Mouse (Mus musculus) G1E (cell line): ENCODE results near the gene Taf9.

Source experiments
- CTCF ChIP-seq: IDR thresholded peaks from 2 replicates; pipeline ENCODE4 v1.5.1; 2012; ENCODE audit warnings: low read depth, low read length, inconsistent platforms, mixed read lengths
- GATA2 ChIP-seq: IDR thresholded peaks from 2 replicates; pipeline ENCODE4 v1.6.1; 2012; ENCODE audit warnings: low read depth, low read length, inconsistent platforms, borderline replicate concordance
- TAL1 ChIP-seq: conservative IDR thresholded peaks from 2 replicates; pipeline ENCODE4 v1.6.1; 2012; ENCODE audit warnings: low read depth, low read length, inconsistent platforms, mixed read lengths

DNA sequence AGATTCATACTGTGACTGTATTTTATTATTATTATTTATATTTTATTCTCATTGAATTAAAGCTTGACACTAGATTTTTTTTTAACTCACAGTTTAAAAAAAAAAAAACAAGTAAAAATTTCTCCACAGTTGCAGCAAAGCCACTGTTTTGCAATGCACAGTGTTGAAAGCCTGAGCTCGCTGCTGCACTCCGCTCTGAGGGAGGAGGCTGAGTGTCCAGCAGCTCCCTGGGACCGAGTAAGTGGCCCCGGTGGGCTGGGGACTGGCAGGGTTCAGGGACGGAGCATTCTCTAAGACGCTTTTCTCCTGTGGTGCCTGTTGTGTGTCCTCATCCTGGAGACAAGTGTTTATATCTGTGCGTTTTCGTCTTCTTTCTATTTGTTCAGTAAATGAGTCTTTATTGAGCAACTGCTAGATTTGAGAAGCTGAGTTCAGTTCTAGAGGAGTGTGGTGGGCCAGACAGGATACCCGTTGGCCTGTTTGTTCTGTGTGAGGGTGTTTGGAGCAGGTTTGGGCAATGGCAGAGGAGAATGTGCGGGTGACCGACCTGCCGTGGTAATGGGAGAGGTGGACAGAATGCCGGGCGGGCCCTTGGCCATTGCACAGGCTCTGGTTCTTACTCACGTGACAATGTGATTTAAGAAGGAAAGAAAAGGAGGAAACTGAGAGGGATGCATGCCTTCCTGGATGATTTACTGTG is 24.7 kb downstream of the Taf9 start:
- TF ChIP-seq GATA2: no peak
- no peak for TF ChIP-seq CTCF
- no peak for TF ChIP-seq TAL1
